Mouse (Mus musculus) kidney, postnatal 0 days (tissue): ENCODE data around the gene Basp1. TPM values are rescaled to one million over a fixed set of nuclear protein-coding genes. Genes with fewer than 3 reads are reported as not detected.

Source experiments
- ATAC-seq: fragments of 200-750 bp; cut with Nextera tagmentation; replicated peaks from 2 replicates; pipeline ENCODE4 v1.8.0; 2017; ENCODE audit warnings: low read depth, moderate number of reproducible peaks, moderate TSS enrichment, moderate library complexity; ENCODE audit not compliant: low FRiP score
- DNase-seq: peaks from one replicate; pipeline ENCODE4 v3.0.0-alpha.2; 2016; ENCODE audit warnings: low spot score
- H3K27ac ChIP-seq: fragments of 300-500 bp; sonication (generic); 2 replicates; pipeline ENCODE4 v1.5.1; 2014; ENCODE audit warnings: mild to moderate bottlenecking
- H3K27me3 ChIP-seq: fragments of 300-500 bp; sonication (generic); 2 replicates; pipeline ENCODE4 v1.6.1; 2014; ENCODE audit warnings: low read length, mixed read lengths; ENCODE audit not compliant: insufficient read depth
- H3K36me3 ChIP-seq: fragments of 300-500 bp; sonication (generic); 2 replicates; pipeline ENCODE4 v1.6.1; 2014; ENCODE audit warnings: low read length, mixed read lengths; ENCODE audit not compliant: insufficient read depth
- H3K4me1 ChIP-seq: fragments of 300-500 bp; sonication (generic); replicated peaks from 2 replicates; pipeline ENCODE4 v1.6.1; 2014; ENCODE audit warnings: antibody characterized with exemption, low read length, mixed read lengths; ENCODE audit not compliant: insufficient read depth
- H3K4me2 ChIP-seq: fragments of 300-500 bp; sonication (generic); 2 replicates; pipeline ENCODE4 v1.6.1; 2014; ENCODE audit warnings: mild to moderate bottlenecking, low read length, moderate library complexity, mixed read lengths
- H3K4me3 ChIP-seq: fragments of 300-500 bp; sonication (generic); replicated peaks from 2 replicates; pipeline ENCODE4 v1.5.1; 2014; ENCODE audit warnings: low read depth, low read length
- H3K9ac ChIP-seq: fragments of 300-500 bp; sonication (generic); 2 replicates; pipeline ENCODE4 v1.6.1; 2014; ENCODE audit warnings: low read depth, low read length
- H3K9me3 ChIP-seq: fragments of 300-500 bp; sonication (generic); replicated peaks from 2 replicates; pipeline ENCODE4 v1.6.1; 2016; ENCODE audit warnings: low read length, inconsistent platforms, mixed read lengths
- CTCF ChIP-seq: IDR thresholded peaks from 2 replicates; pipeline ENCODE4 v1.5.1; 2016; ENCODE audit warnings: antibody characterized with exemption, low read depth, mild to moderate bottlenecking, moderate library complexity
- WGBS: fragments of 180-500 bp; shearing (Covaris S2); extraction: QIAGEN DNeasy Blood & Tissue Kit; methylation state at CpG from one replicate; pipeline ENCODE4 v1.1.7; 2014; 5-methylcytosine and 5-hydroxymethylcytosine counted together
- polyA plus RNA-seq: library from polyadenylated mRNA; unstranded; fragments of >200 nt; fragmentation: Nextera tagmentation; extraction: Ambion mirVana; gene quantifications from 2 replicates; pipeline ENCODE4 v1.2.1, GENCODE M21; 2015

The Basp1 gene
- polyA plus RNA-seq, 1 experiment from 2014 or later = 31.7 TPM

- DNase-seq (no peak), ATAC-seq (peak; percentile 29; the same call in 1 of the 2 replicates)
- no peaks in the 10 kb centered on the region for H3K27me3 ChIP-seq
- H3K4me3 ChIP-seq = no peak overlapping the region
- no peak overlapping the region for H3K9ac ChIP-seq
- H3K4me2 ChIP-seq = no peak overlapping the region
- H3K4me1 ChIP-seq = no peaks in the 10 kb centered on the region
- no peaks in the 10 kb centered on the region for H3K9me3 ChIP-seq
- WGBS = 69% methylated on average over 7 of the region's 7 CpGs
- no peak for TF ChIP-seq CTCF
- no peaks in the 10 kb centered on the region for H3K36me3 ChIP-seq
- H3K27ac ChIP-seq = no peak overlapping the region
Observed at GRCm38 (mm10) chr15:25429007-25429406, 15.4 kb upstream of the Basp1 start.

GRCm38 (mm10) chr15:25428551-25428950, 15.0 kb upstream of the Basp1 start:
- Histone ChIP-seq H3K9me3 (no peaks in the 10 kb centered on the region), H3K27me3 (no peaks in the 10 kb centered on the region), H3K4me1 (no peaks in the 10 kb centered on the region), H3K4me2 (no peak overlapping the region), H3K4me3 (no peak overlapping the region), H3K9ac (no peak overlapping the region), H3K36me3 (no peaks in the 10 kb centered on the region), H3K27ac (no peak overlapping the region)
- DNase-seq (peak; percentile 84), ATAC-seq (no peak; the same call in 1 of the 2 replicates)
- TF ChIP-seq CTCF = peak; percentile 89
- 36% methylated on average over 7 of the region's 7 CpGs for WGBS

- TF ChIP-seq CTCF = no peak
- no peak for DNase-seq
- WGBS = 86% methylated on average over 9 of the region's 9 CpGs
Observed at GRCm38 (mm10) chr15:25420266-25420665, 6.7 kb upstream of the Basp1 start.

GRCm38 (mm10) chr15:25416367-25416766, 2.8 kb upstream of the Basp1 start:
- no peak for TF ChIP-seq CTCF
- no peak for ATAC-seq
- 55% methylated on average over 6 of the region's 6 CpGs for WGBS

More at GRCm38 (mm10) chr15:25420266-25420665, 6.7 kb upstream of the Basp1 start:
- Histone ChIP-seq H3K36me3 (no peaks in the 10 kb centered on the region), H3K9ac (no peak overlapping the region), H3K9me3 (no peaks in the 10 kb centered on the region), H3K27ac (no peak overlapping the region), H3K4me3 (no peak overlapping the region), H3K4me2 (no peak overlapping the region), H3K27me3 (no peaks in the 10 kb centered on the region), H3K4me1 (no peaks in the 10 kb centered on the region)
- ATAC-seq = no peak

GRCm38 (mm10) chr15:25415958-25416357, 2.4 kb upstream of the Basp1 start:
- H3K4me3 ChIP-seq = no peak overlapping the region
- H3K9ac ChIP-seq = no peak overlapping the region
- H3K4me2 ChIP-seq = no peak overlapping the region
- H3K27ac ChIP-seq = no peak overlapping the region
- H3K9me3 ChIP-seq = no peaks in the 10 kb centered on the region
- no peaks in the 10 kb centered on the region for H3K4me1 ChIP-seq
- no peaks in the 10 kb centered on the region for H3K27me3 ChIP-seq
- TF ChIP-seq CTCF = no peak
- ATAC-seq (no peak), DNase-seq (no peak)
- WGBS = 70% methylated on average over 4 of the region's 4 CpGs
- H3K36me3 ChIP-seq = no peaks in the 10 kb centered on the region

More at GRCm38 (mm10) chr15:25416367-25416766, 2.8 kb upstream of the Basp1 start:
- H3K9ac ChIP-seq = no peak overlapping the region
- H3K27ac ChIP-seq = no peak overlapping the region
- no peaks in the 10 kb centered on the region for H3K36me3 ChIP-seq
- H3K9me3 ChIP-seq = no peaks in the 10 kb centered on the region
- H3K27me3 ChIP-seq = no peaks in the 10 kb centered on the region
- no peak overlapping the region for H3K4me3 ChIP-seq
- no peak for DNase-seq
- H3K4me1 ChIP-seq = no peaks in the 10 kb centered on the region
- no peak overlapping the region for H3K4me2 ChIP-seq

GRCm38 (mm10) chr15:25414747-25415119, 1.2 kb upstream of the Basp1 start:
- no peaks in the 10 kb centered on the region for H3K4me1 ChIP-seq
- H3K4me2 ChIP-seq = peak overlapping the region; percentile 91
- DNase-seq = peak; percentile 94
- no peaks in the 10 kb centered on the region for H3K9me3 ChIP-seq
- no peak overlapping the region for H3K27ac ChIP-seq
- no peaks in the 10 kb centered on the region for H3K36me3 ChIP-seq
- peak; percentile 15; the same call in 1 of the 2 replicates for ATAC-seq
- peak; percentile 95 for TF ChIP-seq CTCF
- no peak overlapping the region for H3K9ac ChIP-seq
- WGBS = under 1% methylated on average over 14 of the region's 14 CpGs
- no peaks in the 10 kb centered on the region for H3K27me3 ChIP-seq
- peak overlapping the region; percentile 70 for H3K4me3 ChIP-seq
